Mouse (Mus musculus) heart, embryonic 11.5 days (tissue): ENCODE data around the gene Anapc15-ps. TPM values are rescaled to one million over a fixed set of nuclear protein-coding genes. Genes with fewer than 3 reads are reported as not detected.

Source experiments
- ATAC-seq: fragments of 200-750 bp; cut with Nextera tagmentation; replicated peaks from 2 replicates; pipeline ENCODE4 v1.8.0; 2017; ENCODE audit warnings: moderate library complexity; ENCODE audit not compliant: insufficient number of reproducible peaks, low FRiP score, low TSS enrichment
- H3K27ac ChIP-seq: fragments of 300-500 bp; sonication (generic); 2 replicates; pipeline ENCODE4 v1.5.1; 2014; ENCODE audit warnings: mild to moderate bottlenecking, low read depth, low read length
- H3K27me3 ChIP-seq: fragments of 300-500 bp; sonication (generic); 2 replicates; pipeline ENCODE4 v1.6.1; 2014; ENCODE audit warnings: mild to moderate bottlenecking, low read length, mixed read lengths; ENCODE audit not compliant: control insufficient read depth, insufficient read depth
- H3K36me3 ChIP-seq: fragments of 300-500 bp; sonication (generic); 2 replicates; pipeline ENCODE4 v1.6.1; 2014; ENCODE audit warnings: mild to moderate bottlenecking, low read length, moderate library complexity, mixed read lengths; ENCODE audit not compliant: control insufficient read depth, insufficient read depth
- H3K4me1 ChIP-seq: fragments of 300-500 bp; sonication (generic); 2 replicates; pipeline ENCODE4 v1.6.1; 2014; ENCODE audit warnings: low read length; ENCODE audit not compliant: control insufficient read depth, insufficient read depth
- H3K4me2 ChIP-seq: fragments of 300-500 bp; sonication (generic); 2 replicates; pipeline ENCODE4 v1.6.1; 2014; ENCODE audit warnings: mild to moderate bottlenecking, moderate library complexity
- H3K4me3 ChIP-seq: fragments of 300-500 bp; sonication (generic); 2 replicates; pipeline ENCODE4 v1.5.1; 2014; ENCODE audit warnings: low read depth, low read length
- H3K9ac ChIP-seq: fragments of 300-500 bp; sonication (generic); 2 replicates; pipeline ENCODE4 v1.6.1; 2014; ENCODE audit warnings: mild to moderate bottlenecking, low read depth, low read length, moderate library complexity
- H3K9me3 ChIP-seq: fragments of 300-500 bp; sonication (generic); replicated peaks from 2 replicates; pipeline ENCODE4 v1.6.1; 2016; ENCODE audit warnings: low read length; ENCODE audit not compliant: control insufficient read depth
- WGBS: fragments of 180-500 bp; shearing (Covaris S2); extraction: QIAGEN DNeasy Blood & Tissue Kit; methylation state at CpG from one replicate; pipeline ENCODE4 v1.1.7; 2014; ENCODE audit not compliant: insufficient replicate concordance; 5-methylcytosine and 5-hydroxymethylcytosine counted together
- polyA plus RNA-seq: library from polyadenylated mRNA; unstranded; fragments of >200 nt; fragmentation: Nextera tagmentation; extraction: Ambion mirVana; gene quantifications from 2 replicates; pipeline ENCODE4 v1.2.1, GENCODE M21; 2014

Anapc15-ps gene
- polyA plus RNA-seq, 1 experiment from 2014 or later = not detected

DNA sequence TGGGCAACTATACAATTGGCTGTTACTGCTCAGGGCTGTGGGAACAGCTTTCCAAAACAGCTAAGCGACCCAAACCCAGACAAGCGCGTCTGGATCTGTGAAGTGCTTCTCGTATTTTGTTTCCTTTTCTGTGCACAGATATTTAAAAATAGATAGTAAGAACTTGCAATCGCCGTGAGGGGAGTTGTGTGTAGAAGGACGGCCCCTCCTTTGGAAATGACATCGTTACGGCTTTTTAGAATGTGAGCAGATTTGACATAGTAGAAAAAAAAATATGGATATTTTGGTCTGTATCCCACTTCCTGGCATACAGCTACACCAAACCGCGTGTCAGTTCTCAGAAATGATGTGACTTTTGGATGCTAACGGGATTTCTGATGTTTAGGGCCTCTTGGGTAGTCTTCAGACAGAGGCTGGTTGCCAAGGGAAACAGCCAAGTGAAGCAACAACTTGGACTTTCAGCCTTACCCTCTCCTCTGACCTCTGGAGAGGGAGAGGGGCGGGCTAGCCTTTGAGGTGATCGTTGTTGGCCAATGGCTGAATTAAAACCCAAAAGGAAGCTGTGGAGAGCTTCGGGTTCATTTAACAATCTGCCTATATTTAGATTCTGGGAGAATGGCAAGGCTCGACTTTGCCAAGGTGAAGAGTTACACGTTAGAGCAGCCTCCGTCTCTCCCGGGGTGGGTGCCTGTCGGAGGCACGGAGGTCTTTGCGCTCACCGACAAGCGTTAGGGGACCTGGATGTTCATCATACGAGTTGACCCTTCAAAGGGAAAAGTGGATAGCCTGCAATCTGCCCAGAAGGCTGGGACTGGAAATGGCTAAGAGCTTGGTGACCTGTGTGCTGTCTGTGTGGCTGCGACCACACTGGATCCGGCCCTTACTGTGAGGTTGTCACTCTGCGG is 7.2 kb upstream of the Anapc15-ps start:
- no peaks in the 10 kb centered on the region for H3K9me3 ChIP-seq
- 61% methylated on average over 28 of the region's 28 CpGs for WGBS
- peak overlapping the region; percentile 55 for H3K4me2 ChIP-seq
- peaks cover 22% of the 10 kb centered on the region for H3K4me1 ChIP-seq
- no peaks in the 10 kb centered on the region for H3K36me3 ChIP-seq
- ATAC-seq = no peak
- no peaks in the 10 kb centered on the region for H3K27me3 ChIP-seq
- peak overlapping the region; percentile 61 for H3K9ac ChIP-seq
- H3K4me3 ChIP-seq = peak overlapping the region; percentile 30
- H3K27ac ChIP-seq = no peak overlapping the region

DNA sequence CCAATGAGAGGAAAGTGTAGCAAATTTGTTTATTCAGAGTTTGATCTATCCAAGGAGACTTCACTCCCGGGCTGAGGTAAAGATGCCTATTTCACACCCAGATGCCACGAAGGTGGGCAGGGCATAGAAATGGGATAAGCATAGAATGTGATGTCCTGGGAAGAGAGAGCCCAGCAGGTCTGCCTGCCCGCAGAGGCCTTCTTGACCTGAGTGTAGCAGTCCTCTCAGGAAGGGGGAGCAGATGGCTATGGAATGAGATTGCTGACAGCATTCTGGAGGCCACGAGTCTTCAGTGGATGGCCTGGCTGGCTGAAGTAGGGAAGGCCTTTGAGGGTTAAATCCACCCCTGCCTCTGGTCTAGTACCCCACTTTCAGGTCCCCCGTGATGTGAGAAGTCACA is 5.9 kb upstream of the Anapc15-ps start:
- Histone ChIP-seq H3K9ac (no peak overlapping the region), H3K27me3 (no peaks in the 10 kb centered on the region), H3K4me1 (peaks cover 22% of the 10 kb centered on the region), H3K9me3 (no peaks in the 10 kb centered on the region), H3K4me3 (no peak overlapping the region), H3K27ac (no peak overlapping the region), H3K4me2 (no peak overlapping the region), H3K36me3 (no peaks in the 10 kb centered on the region)
- ATAC-seq = no peak
- WGBS = 79% methylated on average over 5 of the region's 5 CpGs

DNA sequence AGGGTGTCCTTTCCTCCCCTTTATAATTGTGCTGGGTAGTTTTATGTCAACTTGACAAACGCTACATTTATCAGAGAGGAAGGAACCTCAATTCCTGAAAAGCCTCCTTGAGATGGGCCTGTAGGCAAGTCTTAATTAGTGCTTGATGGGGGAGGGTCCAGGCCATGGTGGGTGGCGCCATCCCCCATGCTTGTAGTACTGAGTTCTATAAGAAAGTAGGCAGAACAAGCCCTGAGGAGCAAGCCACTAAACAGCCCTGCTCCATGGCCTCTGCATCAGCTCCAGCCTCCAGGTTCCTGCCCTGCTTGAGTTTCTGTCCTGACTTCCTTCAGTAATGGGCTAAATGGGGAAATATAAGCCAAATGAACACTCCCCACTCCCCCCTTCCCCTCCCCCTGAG is 5.4 kb upstream of the Anapc15-ps start:
- H3K27me3 ChIP-seq = no peaks in the 10 kb centered on the region
- H3K4me1 ChIP-seq = peaks cover 22% of the 10 kb centered on the region
- no peaks in the 10 kb centered on the region for H3K9me3 ChIP-seq
- no peak overlapping the region for H3K4me2 ChIP-seq
- H3K27ac ChIP-seq = no peak overlapping the region
- no peak for ATAC-seq
- 81% methylated on average over 2 of the region's 2 CpGs for WGBS
- H3K4me3 ChIP-seq = no peak overlapping the region
- H3K9ac ChIP-seq = no peak overlapping the region
- H3K36me3 ChIP-seq = no peaks in the 10 kb centered on the region

DNA sequence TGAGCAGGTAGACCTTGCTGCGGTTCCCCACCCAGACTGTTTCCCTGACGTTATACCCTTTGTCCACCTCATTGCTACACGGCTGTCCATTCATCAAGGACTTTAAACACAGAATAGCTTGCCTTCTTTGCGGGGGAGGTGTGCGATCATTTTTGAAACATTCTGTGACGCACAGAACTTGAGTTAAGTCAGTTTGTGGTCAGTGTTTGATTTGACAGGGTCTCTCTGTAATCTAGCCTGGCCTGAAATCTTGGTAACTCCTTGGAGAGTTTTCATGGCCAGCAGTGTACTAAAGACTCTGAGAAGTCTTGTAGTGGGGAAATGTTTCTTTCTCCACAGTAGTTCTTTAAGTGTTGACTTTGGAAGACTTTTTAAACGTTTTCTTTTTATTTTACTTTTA is 5.0 kb upstream of the Anapc15-ps start:
- H3K9me3 ChIP-seq = no peaks in the 10 kb centered on the region
- H3K4me2 ChIP-seq = peak overlapping the region; percentile 61
- no peaks in the 10 kb centered on the region for H3K36me3 ChIP-seq
- peak overlapping the region; percentile 25; the same call in 1 of the 2 replicates for H3K4me3 ChIP-seq
- peaks cover 22% of the 10 kb centered on the region for H3K4me1 ChIP-seq
- H3K9ac ChIP-seq = peak overlapping the region; percentile 29; the same call in 1 of the 2 replicates
- WGBS = 63% methylated on average over 7 of the region's 7 CpGs
- ATAC-seq = no peak
- no peaks in the 10 kb centered on the region for H3K27me3 ChIP-seq
- peak overlapping the region; percentile 64 for H3K27ac ChIP-seq

DNA sequence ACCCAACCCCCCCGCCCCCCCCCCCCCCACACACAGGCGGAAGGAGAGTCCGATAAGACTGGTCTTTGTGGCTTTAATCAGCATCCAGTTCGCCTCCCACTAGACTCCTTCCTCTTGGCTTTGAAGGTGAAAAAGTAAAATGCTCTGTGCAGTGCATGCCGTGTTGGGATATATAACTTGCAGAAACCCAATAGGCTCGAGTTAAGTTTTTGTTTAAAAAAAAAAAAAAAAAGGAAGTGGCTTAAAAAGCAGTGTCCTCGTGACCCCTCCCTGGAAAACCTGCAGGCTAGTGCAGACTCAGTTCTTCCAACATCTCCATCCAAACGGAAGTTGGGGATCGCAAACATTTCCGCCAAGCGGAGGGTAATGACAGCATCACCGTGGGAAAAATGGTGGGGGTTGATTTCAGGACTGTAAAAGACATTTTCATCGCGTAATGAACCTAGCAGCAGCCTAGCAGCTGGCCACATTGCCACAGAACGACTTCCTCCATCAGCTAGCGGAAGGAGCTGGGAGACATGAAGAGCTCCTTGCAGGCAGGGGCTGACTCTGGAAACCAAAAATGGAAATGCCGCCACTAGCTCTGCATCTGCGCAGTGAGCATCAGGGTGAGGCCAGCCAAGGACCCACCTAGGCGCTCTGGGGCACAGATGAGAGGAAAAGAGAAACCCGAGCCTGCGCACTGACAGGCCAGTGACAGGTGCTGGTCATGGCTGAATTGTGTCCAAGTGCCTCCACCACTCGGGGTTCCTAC is 4.3 kb upstream of the Anapc15-ps start:
- H3K4me1 ChIP-seq = peaks cover 22% of the 10 kb centered on the region
- no peaks in the 10 kb centered on the region for H3K27me3 ChIP-seq
- peak overlapping the region; percentile 61 for H3K4me2 ChIP-seq
- H3K36me3 ChIP-seq = no peaks in the 10 kb centered on the region
- 38% methylated on average over 22 of the region's 22 CpGs for WGBS
- H3K27ac ChIP-seq = peak overlapping the region; percentile 64
- H3K4me3 ChIP-seq = peak overlapping the region; percentile 25
- peak; percentile 40; the same call in 1 of the 2 replicates for ATAC-seq
- peak overlapping the region; percentile 34; the same call in 1 of the 2 replicates for H3K9ac ChIP-seq
- H3K9me3 ChIP-seq = no peaks in the 10 kb centered on the region

DNA sequence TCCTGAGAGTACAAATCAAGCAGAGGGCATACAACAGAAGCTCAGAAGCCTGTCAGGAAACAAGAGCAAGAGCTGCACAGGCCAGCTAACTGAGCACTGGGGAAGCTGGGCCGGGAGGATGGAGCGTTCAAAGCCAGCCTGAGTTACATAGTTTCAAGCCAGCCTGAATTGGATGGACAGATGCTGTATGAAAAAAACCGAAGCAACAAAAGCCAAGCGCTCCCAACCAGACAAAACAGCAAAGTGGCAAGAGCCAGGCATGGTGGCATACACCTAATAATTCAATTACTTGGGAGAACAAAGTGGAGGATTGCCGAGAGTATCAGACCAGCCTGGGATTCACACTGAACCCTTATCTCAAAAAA is 3.7 kb upstream of the Anapc15-ps start:
- Histone ChIP-seq H3K4me2 (peak overlapping the region; percentile 61), H3K27me3 (no peaks in the 10 kb centered on the region), H3K4me1 (peaks cover 22% of the 10 kb centered on the region), H3K9me3 (no peaks in the 10 kb centered on the region), H3K27ac (peak overlapping the region; percentile 59), H3K36me3 (no peaks in the 10 kb centered on the region), H3K9ac (0 out of 2 replicates have a peak overlapping the region, but pooled peaks have one; percentile 34), H3K4me3 (no peak overlapping the region)
- no peak; the same call in 1 of the 2 replicates for ATAC-seq
- 51% methylated on average over 5 of the region's 5 CpGs for WGBS

DNA sequence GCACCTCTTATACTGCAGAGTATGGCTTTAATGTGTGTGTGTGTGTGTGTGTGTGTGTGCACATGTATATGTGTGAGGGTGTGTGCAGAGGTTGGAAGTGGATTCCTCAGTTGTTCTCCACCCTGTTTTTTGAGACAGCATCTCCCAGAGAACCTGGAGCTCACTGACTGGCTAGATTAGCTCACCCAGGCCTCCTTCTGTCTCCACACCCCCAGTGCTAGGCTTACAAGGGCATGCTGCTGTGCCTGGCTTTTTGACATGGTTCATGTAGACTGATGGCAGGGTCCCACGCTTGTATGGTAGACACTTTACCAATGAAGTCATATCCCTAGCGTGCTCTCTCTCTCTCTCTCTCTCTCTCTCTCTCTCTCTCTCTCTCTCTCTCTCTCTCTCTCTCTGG is 3.1 kb upstream of the Anapc15-ps start:
- WGBS = 73% methylated on average over 2 of the region's 2 CpGs
- no peaks in the 10 kb centered on the region for H3K36me3 ChIP-seq

DNA sequence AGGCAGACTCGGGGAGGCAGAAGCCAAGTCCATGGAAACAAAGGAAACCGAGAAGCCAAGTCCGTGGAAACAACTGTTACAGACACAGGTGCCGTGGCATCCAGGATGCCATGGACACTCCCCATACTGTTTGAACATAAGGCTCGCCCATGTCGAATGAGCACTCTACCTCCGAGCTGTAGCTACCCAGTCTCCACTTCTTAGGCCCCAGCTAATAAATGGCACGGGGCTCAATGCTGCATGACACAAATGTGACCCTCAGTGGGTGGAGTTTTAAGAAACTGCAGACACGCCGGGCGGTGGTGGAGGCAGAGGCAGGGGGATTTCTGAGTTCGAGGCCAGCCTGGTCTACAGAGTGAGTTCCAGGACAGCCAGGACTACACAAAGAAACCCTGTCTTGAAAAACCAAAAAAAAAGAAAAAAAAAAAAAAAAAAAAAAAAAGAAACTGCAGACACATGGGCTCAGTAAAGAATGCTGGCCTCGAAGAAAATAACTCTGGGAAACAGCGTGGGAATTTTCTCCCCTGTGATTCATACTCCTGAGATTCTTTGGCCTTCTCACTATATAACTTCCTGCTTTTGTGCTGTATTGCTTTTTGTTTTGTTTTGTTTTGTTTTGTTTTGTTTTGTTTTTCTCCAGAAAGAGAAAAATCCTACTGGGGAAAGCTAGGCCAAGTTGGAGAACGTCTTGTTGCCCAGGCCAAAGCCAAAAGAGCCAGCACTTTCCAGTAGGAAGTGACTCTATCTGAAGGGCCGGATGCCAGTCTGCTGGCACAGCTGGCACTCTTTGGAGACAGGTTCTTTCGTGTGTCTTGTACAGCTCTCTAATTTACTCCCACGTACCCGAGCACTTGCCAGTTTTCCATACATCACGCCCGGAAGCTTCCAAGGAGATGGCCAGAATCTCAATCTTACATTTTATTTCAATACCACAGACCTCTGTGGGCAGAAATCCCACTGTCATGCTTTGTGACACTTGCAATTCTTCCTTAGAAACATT is 2.2 kb downstream of the Anapc15-ps start:
- Histone ChIP-seq H3K9ac (no peak overlapping the region), H3K9me3 (no peaks in the 10 kb centered on the region), H3K4me3 (no peak overlapping the region), H3K27me3 (no peaks in the 10 kb centered on the region), H3K27ac (no peak overlapping the region), H3K4me1 (0 out of 2 replicates have a peak, but pooled peaks cover 3% of the 10 kb centered on the region), H3K36me3 (no peaks in the 10 kb centered on the region), H3K4me2 (no peak overlapping the region)
- 80% methylated on average over 21 of the region's 21 CpGs for WGBS
- ATAC-seq = no peak

More for the DNA sequence above, 3.1 kb upstream of the Anapc15-ps start:
- no peak overlapping the region for H3K9ac ChIP-seq
- no peak overlapping the region for H3K4me3 ChIP-seq
- no peak overlapping the region for H3K4me2 ChIP-seq
- H3K27ac ChIP-seq = no peak overlapping the region
- ATAC-seq = no peak
- H3K4me1 ChIP-seq = peaks cover 22% of the 10 kb centered on the region
- H3K9me3 ChIP-seq = no peaks in the 10 kb centered on the region
- H3K27me3 ChIP-seq = no peaks in the 10 kb centered on the region
